In genomic region chr19:29523701-29524100, GRCm38 (mm10) we compare ENCODE assay signal across 8 mouse cellular contexts. TPM values are rescaled to one million over a fixed set of nuclear protein-coding genes. Genes with fewer than 3 reads are reported as not detected.
DNase-seq lines count a peak whose midpoint lies in the region; ATAC-seq lines count a peak whose summit lies in the region.

No protein-coding gene starts in this region.

- H3K36me3 ChIP-seq in erythroblast, embryonic 14.5 days (ENCODE audit: control insufficient read depth) = no peaks in the 10 kb centered on the region
- H3K36me3 ChIP-seq in forebrain, embryonic 13.5 days (ENCODE audit: poor library complexity, severe bottlenecking) = no peaks in the 10 kb centered on the region
- no peaks in the 10 kb centered on the region for H3K36me3 ChIP-seq in liver, embryonic 13.5 days

- no peak overlapping the region for H3K27ac ChIP-seq in forebrain, embryonic 13.5 days
- H3K27ac ChIP-seq in liver, embryonic 13.5 days = no peak overlapping the region

- no peaks in the 10 kb centered on the region; the same call in 1 of the 2 replicates for H3K27me3 ChIP-seq in erythroblast, embryonic 14.5 days (ENCODE audit: control insufficient read depth)
- no peaks in the 10 kb centered on the region for H3K27me3 ChIP-seq in forebrain, embryonic 13.5 days
- no peaks in the 10 kb centered on the region for H3K27me3 ChIP-seq in liver, embryonic 13.5 days

- no peak for ATAC-seq in erythroblast, adult 5-6 weeks (replicated peaks; ENCODE audit: low FRiP score, poor library complexity, severe bottlenecking)
- no peak for ATAC-seq in forebrain, embryonic 13.5 days
- no peak for ATAC-seq in liver, embryonic 13.5 days (ENCODE audit: low read depth)

- no peaks in the 10 kb centered on the region for H3K9me3 ChIP-seq in erythroblast, embryonic 14.5 days (ENCODE audit: control insufficient read depth, low read length)
- H3K9me3 ChIP-seq in forebrain, embryonic 13.5 days (replicated peaks) = peaks cover under 1% of the 10 kb centered on the region
- no peaks in the 10 kb centered on the region for H3K9me3 ChIP-seq in liver, embryonic 13.5 days (replicated peaks)

- H3K4me1 ChIP-seq in erythroblast, embryonic 14.5 days (ENCODE audit: control insufficient read depth) = peaks cover 23% of the 10 kb centered on the region
- H3K4me1 ChIP-seq in forebrain, embryonic 13.5 days = peaks cover 15% of the 10 kb centered on the region
- peaks cover 30% of the 10 kb centered on the region for H3K4me1 ChIP-seq in liver, embryonic 13.5 days (replicated peaks)

- H3K4me2 ChIP-seq in forebrain, embryonic 13.5 days = peak overlapping the region; percentile 81
- H3K4me2 ChIP-seq in liver, embryonic 13.5 days = peak overlapping the region; percentile 97

- WGBS in forebrain, embryonic 13.5 days = 43% methylated on average over 5 of the region's 5 CpGs
- WGBS in liver, embryonic 13.5 days (ENCODE audit: insufficient replicate concordance) = 36% methylated on average over 5 of the region's 5 CpGs

- peak overlapping the region; percentile 88 for H3K9ac ChIP-seq in forebrain, embryonic 13.5 days
- H3K9ac ChIP-seq in liver, embryonic 13.5 days = peak overlapping the region; percentile 95

- DNase-seq in 3T3-L1 (ENCODE audit: low read depth, low spot score) = peak; percentile 55
- no peak for DNase-seq in liver, embryonic 13.5 days
- no peak for DNase-seq in frontal cortex, postnatal 10 days (ENCODE audit: low spot score in 2 of 2)
- no peak for DNase-seq in gastrocnemius, postnatal 14 days
- no peak for DNase-seq in adrenal gland, postnatal 10 days

- intact Hi-C loops in gastrocnemius, postnatal 14 days (cut with DNase I; ENCODE audit: low total_unique reads) = no loop called here

- peak overlapping the region; percentile 88 for H3K4me3 ChIP-seq in erythroblast, embryonic 14.5 days (replicated peaks)
- peak overlapping the region; percentile 86 for H3K4me3 ChIP-seq in forebrain, embryonic 13.5 days
- H3K4me3 ChIP-seq in liver, embryonic 13.5 days (replicated peaks) = peak overlapping the region; percentile 96

RNA-seq across cellular contexts. Expression of gene Ric1, which starts 1.6 kb away (rescaled TPM):
- 0.08 and 0.18 TPM in 2 replicates for polyA plus RNA-seq in erythroblast, embryonic 14.5 days (2012)
- 1.7 and 6.1 TPM in 2 replicates for total RNA-seq in erythroblast, adult 5-6 weeks (2015; ENCODE audit: low replicate concordance)
- total RNA-seq in erythroblast, adult 5-6 weeks (2017; ENCODE audit: low replicate concordance) = 4.6 and 4.7 TPM in 2 replicates
- 11.2 and 11.8 TPM in 2 replicates for polyA plus RNA-seq in forebrain, embryonic 13.5 days (2015; fragmentation: Nextera tagmentation; extraction: Ambion mirVana)
- 3.4 and 3.6 TPM in 2 replicates for polyA plus RNA-seq in liver, embryonic 13.5 days (2015; fragmentation: Nextera tagmentation; extraction: Ambion mirVana)
- 10 to 100 TPM; 24.2 to 26.1 TPM for total RNA-seq in gastrocnemius, postnatal 14 days (2021)
- total RNA-seq in adrenal gland, postnatal 10 days (2021) = 10 to 100 TPM; 51.9 to 57.6 TPM
